Mouse (Mus musculus) stomach, embryonic 14.5 days (tissue): Measurements from ENCODE around the gene Smco2. TPM values are rescaled to one million over a fixed set of nuclear protein-coding genes. Genes with fewer than 3 reads are reported as not detected.

Experiments
- ATAC-seq: fragments of 200-750 bp; cut with Nextera tagmentation; 2 replicates; pipeline ENCODE4 v1.8.0; 2017; ENCODE audit warnings: low read depth, moderate TSS enrichment; ENCODE audit not compliant: insufficient number of reproducible peaks, insufficient read depth, low FRiP score
- H3K27ac ChIP-seq: fragments of 300-500 bp; sonication (generic); 2 replicates; pipeline ENCODE4 v1.5.1; 2014; ENCODE audit warnings: mild to moderate bottlenecking, low read length, moderate library complexity, mixed read lengths
- H3K27me3 ChIP-seq: fragments of 300-500 bp; sonication (generic); 2 replicates; pipeline ENCODE4 v1.6.1; 2014; ENCODE audit warnings: low read length, control low read depth, mixed read lengths; ENCODE audit not compliant: control insufficient read depth, insufficient read depth
- H3K36me3 ChIP-seq: fragments of 300-500 bp; sonication (generic); 2 replicates; pipeline ENCODE4 v1.6.1; 2014; ENCODE audit warnings: mild to moderate bottlenecking, control low read depth, low read length, moderate library complexity, mixed read lengths; ENCODE audit not compliant: control insufficient read depth, insufficient read depth
- H3K4me1 ChIP-seq: fragments of 300-500 bp; sonication (generic); 2 replicates; pipeline ENCODE4 v1.6.1; 2014; ENCODE audit warnings: low read length, control low read depth, mixed read lengths; ENCODE audit not compliant: control insufficient read depth, insufficient read depth
- H3K4me2 ChIP-seq: fragments of 300-500 bp; sonication (generic); replicated peaks from 2 replicates; pipeline ENCODE4 v1.6.1; 2014; ENCODE audit warnings: low read depth, low read length, control low read depth
- H3K4me3 ChIP-seq: fragments of 300-500 bp; sonication (generic); 2 replicates; pipeline ENCODE4 v1.5.1; 2014; ENCODE audit warnings: low read depth, low read length, control low read depth
- H3K9ac ChIP-seq: fragments of 300-500 bp; sonication (generic); replicated peaks from 2 replicates; pipeline ENCODE4 v1.6.1; 2014; ENCODE audit warnings: low read depth, mild to moderate bottlenecking, control low read depth, low read length, moderate library complexity, mixed read lengths
- H3K9me3 ChIP-seq: fragments of 300-500 bp; sonication (generic); 2 replicates; pipeline ENCODE4 v1.6.1; 2016; ENCODE audit warnings: low read depth, low read length, control low read depth; ENCODE audit not compliant: control insufficient read depth
- WGBS: fragments of 180-500 bp; shearing (Covaris S2); extraction: QIAGEN DNeasy Blood & Tissue Kit; methylation state at CpG from one replicate; pipeline ENCODE4 v1.1.7; 2014; 5-methylcytosine and 5-hydroxymethylcytosine counted together
- polyA plus RNA-seq: library from polyadenylated mRNA; unstranded; fragments of >200 nt; fragmentation: Nextera tagmentation; extraction: Ambion mirVana; gene quantifications from 2 replicates; pipeline ENCODE4 v1.2.1, GENCODE M21; 2014

Smco2 gene
- polyA plus RNA-seq, 1 experiment from 2014 or later: not detected

DNA sequence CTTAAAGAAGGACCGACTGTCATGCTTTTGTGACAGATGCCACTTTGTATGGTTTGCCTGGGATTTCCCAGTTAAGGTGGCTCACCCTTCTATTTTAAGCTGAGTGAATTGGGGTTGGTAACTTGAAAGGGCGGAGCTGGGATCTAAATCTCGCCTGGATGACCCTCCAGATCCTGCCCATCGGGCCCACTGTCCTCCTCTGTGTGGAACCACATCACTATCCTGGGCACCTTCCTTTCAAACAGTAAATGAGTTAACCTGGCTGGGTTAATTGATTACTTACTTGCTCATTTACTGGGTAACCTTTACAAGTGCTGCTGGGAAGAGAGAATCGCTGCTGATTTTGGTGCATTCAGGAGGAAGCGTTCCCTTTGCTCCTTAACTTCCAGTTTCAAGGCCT lies 68.4 kb downstream of the Smco2 start:
- ATAC-seq: no peak
- Histone ChIP-seq H3K4me2 (no peak overlapping the region), H3K9ac (no peak overlapping the region), H3K4me3 (no peak overlapping the region), H3K36me3 (no peaks in the 10 kb centered on the region), H3K4me1 (peaks cover 7% of the 10 kb centered on the region; the same call in 1 of the 2 replicates), H3K27ac (no peak overlapping the region), H3K27me3 (no peaks in the 10 kb centered on the region), H3K9me3 (no peaks in the 10 kb centered on the region)
- WGBS: 90% methylated on average over 6 of the region's 6 CpGs

Other genes starting within 250 kb of the Smco2 start
- 137 and 146 TPM in 2 replicates for gene Med21, start 207.6 kb upstream of the Smco2 start, polyA plus RNA-seq
- gene Tm7sf3, start 207.3 kb upstream of the Smco2 start, polyA plus RNA-seq: 31.7 and 34.2 TPM in 2 replicates
- 25.0 and 27.6 TPM in 2 replicates for gene Stk38l, start 125.1 kb upstream of the Smco2 start, polyA plus RNA-seq
- 7.1 and 8.5 TPM in 2 replicates for gene Arntl2, start 54.0 kb upstream of the Smco2 start, polyA plus RNA-seq
- gene Ppfibp1, start 38.4 kb downstream of the Smco2 start, polyA plus RNA-seq: 41.9 and 52.1 TPM in 2 replicates
- gene 1700034J05Rik, start 104.3 kb downstream of the Smco2 start, polyA plus RNA-seq: 0.43 and 0.54 TPM in 2 replicates
- 2.0 and 2.5 TPM in 2 replicates for gene Rep15, start 182.5 kb downstream of the Smco2 start, polyA plus RNA-seq
- 123 and 125 TPM in 2 replicates for gene Mrps35, start 192.7 kb downstream of the Smco2 start, polyA plus RNA-seq
- 4.4 and 5.0 TPM in 2 replicates for gene Mansc4, start 236.9 kb downstream of the Smco2 start, polyA plus RNA-seq
- gene Klhl42, start 241.3 kb downstream of the Smco2 start, polyA plus RNA-seq: 11.1 and 13.2 TPM in 2 replicates